Mouse (Mus musculus) spleen, adult 2 months (tissue): ENCODE data around the gene Serp1.

Experiments used
- CTCF ChIP-seq: fragments of 200-500 bp; IDR thresholded peaks from 2 replicates; pipeline ENCODE4 v1.5.1; 2011; ENCODE audit warnings: mild to moderate bottlenecking, inconsistent platforms; ENCODE audit not compliant: insufficient read depth, insufficient read length, insufficient replicate concordance; ENCODE audit errors: extremely low read depth
- POLR2A ChIP-seq: fragments of 200-500 bp; IDR thresholded peaks from 2 replicates; pipeline ENCODE4 v1.6.1; 2011; ENCODE audit warnings: low read depth, low read length, inconsistent platforms

DNA sequence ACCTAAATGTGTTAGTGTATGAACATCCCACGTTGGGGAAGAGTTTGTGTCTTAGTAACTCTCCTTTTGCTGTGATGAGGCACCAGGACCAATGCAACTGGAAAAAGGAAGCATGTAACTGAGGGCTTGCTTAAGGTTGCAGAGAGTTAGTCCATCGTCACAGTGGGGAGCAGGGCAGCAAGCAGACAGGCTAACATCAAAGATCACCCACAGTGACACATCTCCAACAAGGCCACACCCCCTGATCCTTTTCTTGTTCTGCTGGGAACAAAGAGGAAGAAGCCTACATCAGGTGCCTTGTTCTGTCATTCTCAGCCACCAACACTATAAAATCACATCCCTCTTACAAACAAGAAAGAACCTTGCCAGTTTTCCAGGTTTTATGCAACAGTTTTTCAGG, 34.2 kb upstream of the Serp1 start:
- no peak for TF ChIP-seq CTCF
- no peak for TF ChIP-seq POLR2A
